Mouse (Mus musculus) retina, adult 2 months (tissue): ENCODE measurements around the gene Mafb.

Experiments
- DNase-seq: peaks from one replicate; pipeline ENCODE4 v3.0.0-alpha.2; 2012; ENCODE audit warnings: low read depth, low spot score

Mafb gene

DNA sequence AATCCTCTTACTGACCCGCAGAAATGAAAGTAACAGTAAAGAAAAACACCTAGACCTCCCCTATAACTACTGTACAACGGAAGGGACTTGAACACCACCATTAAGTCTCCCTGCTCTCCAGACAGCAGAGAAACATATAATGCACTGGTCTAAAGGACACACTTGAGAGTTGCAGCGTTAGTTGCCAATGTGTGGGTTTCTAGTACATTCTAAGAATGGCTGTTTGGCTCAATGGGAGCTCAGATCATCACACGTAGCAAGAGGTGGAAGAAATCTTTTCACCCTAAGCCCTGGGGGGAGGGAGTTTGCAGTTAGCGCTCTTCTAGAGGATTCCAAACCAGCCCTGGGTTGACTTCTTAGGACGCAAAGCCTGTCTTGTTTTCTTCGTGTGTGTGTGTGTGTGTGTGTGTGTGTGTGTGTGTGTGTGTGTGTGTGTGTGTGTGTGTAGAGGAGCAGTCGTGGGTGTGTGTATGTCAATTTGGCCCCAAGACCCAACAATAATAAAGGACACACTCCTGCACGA lies 2.7 kb downstream of the Mafb start:
- no peak for DNase-seq

GRCm38 (mm10) chr2:160363201-160363600 lies 3.7 kb downstream of the Mafb start:
- no peak for DNase-seq

GRCm38 (mm10) chr2:160361442-160362121 lies 5.3 kb downstream of the Mafb start:
- no peak for DNase-seq

DNA sequence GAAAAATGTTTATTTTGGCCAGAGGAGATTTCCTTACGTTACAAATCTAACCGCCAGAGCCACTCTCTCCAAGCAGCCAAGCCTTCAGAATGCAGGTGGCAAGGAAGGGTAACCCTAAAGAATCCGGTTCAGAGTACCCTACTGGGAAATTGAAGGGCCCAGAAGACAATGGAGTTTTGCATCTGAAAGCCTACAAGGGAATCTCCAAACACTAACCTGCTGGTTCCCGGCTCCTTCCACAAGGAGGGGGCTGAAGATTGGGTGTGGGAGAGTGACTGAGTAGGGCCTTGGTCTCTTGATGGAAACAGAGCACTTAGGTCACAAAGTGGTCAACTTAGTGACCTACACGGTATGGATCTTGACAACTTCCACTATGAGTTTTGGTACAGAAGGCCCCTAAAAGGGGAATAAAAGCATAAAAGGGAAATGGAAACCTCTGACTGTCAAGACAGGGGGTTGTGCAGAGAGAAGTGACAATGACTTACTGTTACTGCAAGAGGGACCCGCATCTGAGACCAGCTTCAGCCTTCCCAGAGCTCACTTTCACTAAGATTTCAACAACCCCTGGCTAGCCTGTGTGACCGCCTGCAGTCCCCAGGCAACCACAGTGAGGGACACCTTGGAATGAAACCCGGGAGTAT lies 6.5 kb downstream of the Mafb start:
- no peak for DNase-seq

GRCm38 (mm10) chr2:160358896-160359295 lies 8.0 kb downstream of the Mafb start:
- DNase-seq, result no peak

DNA sequence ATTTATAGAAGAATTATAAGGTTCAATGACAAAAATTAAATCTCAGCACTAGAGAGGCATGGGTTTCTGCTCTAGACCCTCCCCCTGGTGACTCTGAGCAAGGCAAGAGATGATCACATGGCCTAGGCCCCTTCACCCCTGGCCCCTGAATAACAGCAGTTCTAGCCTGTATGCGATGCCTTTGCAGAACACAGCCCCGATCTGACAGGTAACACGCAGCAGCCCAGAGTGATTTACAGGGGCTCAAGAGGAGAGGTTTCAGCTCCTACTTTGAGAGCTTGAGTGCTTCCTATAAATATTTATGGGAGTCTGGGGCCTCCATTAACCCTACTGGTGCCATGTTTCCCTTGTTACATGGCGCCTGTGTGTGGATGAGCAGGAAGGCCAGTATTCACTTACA lies 9.4 kb downstream of the Mafb start:
- DNase-seq, result no peak

GRCm38 (mm10) chr2:160356132-160356531 lies 10.7 kb downstream of the Mafb start:
- no peak for DNase-seq

DNA sequence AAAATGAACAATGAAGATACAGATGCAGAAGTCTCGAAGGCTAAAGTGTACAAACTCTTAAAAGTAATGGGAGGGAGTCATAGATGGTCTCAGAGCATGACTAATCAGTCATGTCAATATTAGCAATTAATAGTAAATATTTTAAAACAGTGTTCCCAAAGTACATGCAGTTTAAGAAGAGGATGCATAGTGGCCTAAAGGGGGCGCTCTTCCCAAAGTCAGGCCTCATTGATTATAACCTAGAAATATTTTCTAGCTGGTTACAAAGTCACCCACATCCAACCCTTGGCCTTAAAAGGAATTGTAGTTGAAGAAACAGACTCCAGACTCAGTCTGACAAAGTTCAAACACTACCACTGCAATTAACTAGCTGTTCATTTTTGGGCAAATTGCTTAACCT lies 12.5 kb downstream of the Mafb start:
- DNase-seq, result no peak

- no peak for DNase-seq
Measured at GRCm38 (mm10) chr2:160353581-160353980, 13.3 kb downstream of the Mafb start.

DNA sequence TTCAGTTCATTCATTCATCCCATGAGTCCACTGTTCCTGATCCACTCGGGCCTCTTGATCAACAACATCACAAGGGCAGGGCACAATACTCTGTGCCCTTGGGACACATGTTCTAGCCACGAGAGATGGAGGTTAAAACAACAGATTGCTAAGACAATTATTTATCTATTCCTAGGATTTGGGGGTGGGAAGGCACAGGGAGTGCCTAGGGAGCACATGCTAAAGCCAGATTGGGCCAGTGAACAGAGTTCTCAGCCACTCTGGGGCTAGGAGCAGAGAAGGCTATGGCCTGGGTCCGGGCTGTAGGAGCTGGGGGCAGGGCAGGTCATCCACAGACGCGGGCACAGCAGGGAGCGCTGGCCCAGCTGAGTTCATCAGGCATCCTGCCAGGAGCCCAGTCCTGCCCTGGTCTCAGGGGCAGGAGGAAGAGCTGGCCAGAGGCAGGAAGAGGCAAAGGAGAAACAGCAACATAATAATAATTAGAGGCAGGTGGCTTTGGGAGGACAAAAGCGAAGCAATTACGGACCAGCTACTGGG lies 15.8 kb downstream of the Mafb start:
- DNase-seq, result no peak

DNA sequence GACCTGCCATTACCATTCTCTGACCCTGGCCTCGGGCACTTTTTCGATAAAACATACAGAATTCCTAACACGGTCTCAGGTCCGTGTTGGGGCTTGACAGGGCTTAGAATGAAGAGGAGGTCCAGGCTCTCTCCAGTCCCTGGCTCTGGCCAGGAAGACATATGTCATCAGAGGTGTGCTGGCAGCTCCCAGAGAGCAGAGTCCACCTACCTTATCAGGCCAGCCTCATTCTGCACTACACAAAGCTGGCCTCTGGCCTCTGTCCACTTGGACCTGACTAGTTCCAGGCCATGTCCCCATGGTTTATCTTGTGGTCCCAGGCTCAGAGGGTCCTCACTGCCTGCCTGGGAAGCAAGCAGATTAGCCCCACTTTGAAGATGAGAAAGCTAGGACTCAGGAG lies 17.3 kb downstream of the Mafb start:
- no peak for DNase-seq

- DNase-seq, result no peak
Measured at GRCm38 (mm10) chr2:160348796-160349195, 18.1 kb downstream of the Mafb start.

DNA sequence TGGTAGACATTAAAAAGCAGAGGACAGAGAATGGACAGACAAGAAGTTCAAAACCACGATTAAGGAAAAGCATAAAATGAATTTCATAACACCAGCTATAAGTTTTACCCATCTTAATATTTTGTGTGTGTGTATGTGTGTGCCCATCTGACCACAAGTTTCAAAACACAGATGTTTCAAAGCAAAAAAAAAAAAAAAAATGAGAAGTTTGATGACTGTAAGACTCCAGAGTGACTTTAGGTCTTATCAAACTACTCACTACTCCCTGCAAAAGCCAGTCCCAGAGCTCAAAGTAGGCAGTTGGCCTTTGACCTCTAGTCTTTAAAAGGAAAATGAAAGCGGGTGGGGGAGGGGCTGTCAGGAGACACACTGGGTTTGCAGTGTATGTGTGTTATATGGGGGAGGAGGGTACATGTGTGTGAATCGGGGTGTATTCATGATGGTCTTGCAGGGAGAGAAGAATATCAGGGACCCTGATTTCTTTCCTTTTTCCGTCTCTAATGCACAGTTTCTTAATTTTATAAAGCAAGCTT lies 18.7 kb downstream of the Mafb start:
- DNase-seq, result no peak

DNA sequence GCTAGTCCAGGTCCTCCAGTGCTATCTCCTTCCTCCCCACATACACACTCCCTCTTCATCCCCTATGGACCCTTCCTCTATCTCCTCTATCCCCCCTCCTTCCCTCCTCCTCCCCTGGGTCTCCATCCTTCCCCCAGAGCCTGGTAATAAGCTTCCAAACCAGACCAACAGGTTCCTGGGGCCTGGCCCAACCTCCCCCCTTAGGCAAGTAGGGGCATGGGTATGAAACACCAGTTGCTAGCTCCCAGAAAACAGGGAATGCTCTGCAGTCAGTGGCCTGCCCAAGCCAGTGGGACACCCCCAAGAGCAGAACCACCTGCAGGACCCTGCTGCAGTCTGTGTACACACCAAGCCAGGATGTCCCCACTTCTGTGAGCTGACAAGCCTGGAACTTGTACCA lies 21.2 kb downstream of the Mafb start:
- no peak for DNase-seq

DNA sequence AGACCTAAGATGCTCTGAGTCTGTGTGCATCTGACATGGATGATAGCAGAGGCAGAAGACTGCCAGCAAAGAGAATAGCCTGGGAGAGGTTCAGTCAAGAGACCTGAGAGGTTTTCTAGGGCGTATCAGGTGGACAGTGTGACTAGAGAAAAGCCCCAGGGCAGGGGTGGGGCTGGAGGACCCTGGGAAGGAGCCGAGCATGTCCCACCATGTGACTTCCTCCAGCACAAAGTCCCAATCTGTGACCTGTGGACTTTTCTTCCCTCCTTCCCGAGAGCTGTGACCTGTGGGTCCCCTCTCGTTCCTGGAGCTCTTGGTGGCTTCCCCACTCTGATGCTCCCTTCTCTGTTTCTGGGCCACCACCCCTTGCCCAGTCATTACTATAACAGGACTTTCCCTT lies 26.7 kb downstream of the Mafb start:
- DNase-seq, result no peak

DNA sequence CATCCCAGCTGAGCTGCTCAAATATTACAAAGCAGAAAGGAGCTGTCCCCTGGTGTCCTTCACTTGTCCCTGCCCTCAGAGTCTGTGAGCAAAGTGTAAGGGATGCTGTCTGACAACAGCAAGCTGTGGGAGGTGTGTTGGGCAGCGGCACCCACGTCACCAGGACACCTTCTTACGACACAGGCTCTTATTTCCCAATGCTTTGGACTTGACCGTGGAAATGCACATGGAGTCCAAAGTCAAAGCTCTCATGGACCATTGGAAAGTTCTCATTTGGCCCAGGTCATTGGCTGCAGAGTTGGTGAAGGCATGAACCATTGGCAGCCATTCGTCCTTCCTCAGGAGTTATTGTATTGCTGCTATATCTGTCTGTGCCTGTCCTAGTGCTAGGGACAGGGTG lies 27.3 kb downstream of the Mafb start:
- no peak for DNase-seq

DNA sequence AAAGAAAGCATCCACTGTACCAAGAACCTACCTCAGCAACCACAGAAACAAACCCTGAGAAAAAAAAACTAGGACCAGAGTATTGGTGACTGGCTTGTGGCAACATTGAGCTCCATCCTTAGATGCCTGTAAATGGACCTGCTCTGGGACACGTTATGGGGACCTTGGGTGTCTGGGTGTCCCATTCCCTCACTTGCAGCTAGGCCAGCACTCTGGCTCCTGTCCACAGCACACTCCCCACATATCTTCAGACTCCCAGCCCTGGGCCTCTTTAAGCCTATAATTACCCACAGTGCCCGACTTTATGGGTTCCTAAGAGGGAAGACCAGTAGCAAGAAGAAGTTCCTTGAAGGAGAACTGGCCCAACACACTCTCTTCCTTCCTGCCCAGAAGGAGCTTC lies 30.8 kb downstream of the Mafb start:
- DNase-seq, result no peak

- no peak for DNase-seq
Measured at GRCm38 (mm10) chr2:160335043-160335442, 31.8 kb downstream of the Mafb start.

DNA sequence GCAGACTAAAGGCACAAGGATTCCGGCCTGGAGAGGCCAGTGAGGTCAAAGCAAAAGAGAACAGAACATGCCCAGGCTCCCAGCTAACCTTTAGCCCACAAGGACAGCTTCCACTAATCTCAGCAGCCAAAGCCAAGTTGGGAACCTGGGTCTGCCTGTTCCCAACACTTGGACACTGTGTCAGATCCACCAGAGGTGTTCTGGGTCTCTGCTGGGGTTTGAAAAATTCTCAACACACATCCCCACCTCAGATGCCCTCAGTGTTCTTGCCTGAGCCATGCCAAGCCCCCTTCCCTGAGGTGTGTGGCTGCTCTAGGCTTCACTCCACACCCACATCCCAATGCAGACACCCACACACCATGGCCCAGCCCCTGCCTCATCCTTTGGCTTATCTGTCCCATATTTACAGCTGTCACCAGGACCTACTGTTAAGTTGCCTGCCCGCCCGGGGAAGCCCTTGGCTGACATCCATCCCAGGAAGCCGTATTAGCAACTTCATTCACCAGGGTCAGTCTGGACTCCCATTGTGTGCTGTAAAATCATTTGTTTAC lies 32.7 kb downstream of the Mafb start, which contains the start of gene Gm826:
Gene Gm826, minus strand, starts transcription at position 52 of the 551 bp plus-strand sequence.
- DNase-seq, result no peak

DNA sequence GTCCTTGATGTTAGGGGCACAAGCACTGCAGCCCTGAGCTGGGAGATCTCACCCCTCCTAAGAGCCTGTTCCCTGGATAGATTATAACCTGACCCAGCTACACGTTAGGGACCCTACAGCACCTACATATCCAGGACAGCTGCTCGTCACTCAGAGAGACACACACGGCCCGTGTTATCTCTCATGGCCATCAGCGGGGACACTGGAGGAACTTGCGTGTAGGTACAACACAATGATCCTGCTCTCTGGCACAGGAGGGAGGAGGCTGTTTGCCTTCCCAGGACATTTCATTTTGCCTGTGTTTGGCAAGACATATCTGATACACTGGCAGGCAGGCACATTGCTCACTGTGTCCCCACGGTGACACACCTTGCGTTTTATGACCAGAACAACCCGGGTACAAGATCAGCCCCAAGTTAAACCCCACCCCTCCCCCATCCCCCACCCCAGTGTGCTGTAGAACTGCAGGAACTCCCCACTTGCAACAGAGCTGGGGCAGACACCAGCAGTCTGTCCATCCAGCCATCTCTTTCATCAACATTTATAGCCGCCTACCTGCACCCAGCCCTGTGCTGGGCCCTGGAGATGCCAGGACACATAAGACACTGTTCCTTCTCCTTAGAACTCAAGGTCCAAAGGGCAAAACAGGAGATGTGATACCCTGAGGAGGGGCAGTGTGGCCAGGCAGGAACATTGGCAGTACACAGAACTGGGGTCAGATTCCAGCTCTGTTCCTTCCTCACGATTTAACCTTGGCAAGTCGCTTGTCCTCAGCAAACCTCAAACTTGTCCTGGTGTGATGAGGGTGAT lies 34.1 kb downstream of the Mafb start:
- no peak for DNase-seq

DNA sequence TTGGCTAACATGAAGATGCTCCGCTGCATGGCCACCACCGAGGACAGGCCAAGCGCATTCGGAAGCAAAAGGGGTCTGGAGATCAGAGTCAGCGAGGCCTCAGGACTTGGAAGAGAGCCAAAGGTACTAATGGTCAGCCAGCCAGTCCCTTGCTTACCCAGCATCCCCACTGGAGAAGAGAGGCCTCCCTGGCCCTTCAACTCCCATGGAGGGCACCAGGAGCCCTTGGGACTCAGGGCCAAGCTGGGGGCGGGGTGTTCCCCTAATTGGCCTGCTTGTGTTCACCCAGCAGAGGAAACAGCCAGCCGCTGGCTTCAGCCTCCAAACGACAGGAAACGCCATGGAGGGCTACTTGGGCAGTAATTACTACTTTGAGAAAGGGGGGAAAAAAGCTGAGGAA lies 38.0 kb downstream of the Mafb start:
- no peak for DNase-seq

DNA sequence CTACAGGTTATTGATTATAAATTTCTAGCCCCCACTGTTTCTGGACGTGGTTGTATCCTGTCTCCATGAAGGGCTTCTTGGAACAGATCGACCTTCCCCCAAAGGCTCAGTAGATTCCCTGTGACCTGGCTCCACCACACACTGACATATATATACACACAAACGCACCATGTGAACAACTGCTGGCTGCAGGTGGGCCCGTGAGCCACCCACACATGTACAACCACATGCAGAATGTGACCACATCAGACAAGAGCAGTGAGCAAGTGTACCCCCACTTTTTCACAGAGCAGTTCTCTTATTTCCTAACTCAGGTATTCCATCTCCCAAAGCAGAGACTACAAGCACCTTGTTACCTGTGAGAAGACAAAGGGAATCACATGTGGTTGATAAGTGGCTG lies 39.1 kb downstream of the Mafb start:
- DNase-seq, result no peak
